9 mouse cellular contexts compared by ENCODE assay signal in the genomic region with DNA sequence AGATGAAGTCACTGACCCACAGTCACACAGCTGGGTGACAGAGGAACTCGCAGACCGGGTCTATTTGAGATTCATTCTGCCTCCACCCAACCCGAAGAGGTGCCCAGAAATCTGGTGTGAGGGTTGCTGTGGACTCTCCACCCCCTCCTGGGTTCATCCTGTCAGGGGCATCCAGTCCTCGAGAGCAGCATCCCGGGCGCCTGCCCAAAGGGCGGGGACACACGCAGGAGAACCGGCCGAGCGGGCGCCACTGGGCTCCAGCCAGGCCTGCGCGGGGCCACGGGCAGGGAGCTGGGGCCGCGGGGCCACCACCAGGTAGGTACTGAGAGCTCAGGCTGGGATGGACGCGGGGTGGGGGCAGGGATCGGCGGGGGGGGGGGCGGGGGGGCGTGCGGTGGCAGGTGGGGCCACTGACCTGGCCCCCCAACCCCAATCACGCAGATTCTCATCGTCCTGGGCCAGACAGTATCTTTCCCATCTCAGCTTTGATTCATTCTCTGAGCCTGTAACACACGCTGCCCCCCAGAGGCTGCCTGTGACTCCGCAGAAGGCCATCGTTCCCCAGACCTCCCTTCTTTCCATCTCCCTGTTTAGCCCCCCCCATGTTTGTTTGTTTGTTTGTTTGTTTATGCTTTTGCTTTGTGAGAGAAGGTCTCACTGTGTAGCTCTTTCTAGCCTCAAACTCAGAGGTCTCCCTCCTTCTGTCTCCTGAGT. TPM values are rescaled to one million over a fixed set of nuclear protein-coding genes. Genes with fewer than 3 reads are reported as not detected.
DNase-seq lines count a peak whose midpoint lies in the region; ATAC-seq and TF ChIP-seq lines count a peak whose summit lies in the region.
"Had no signal": no experiment of that assay in that cellular context is flagged by ENCODE, and none has a peak within 500 bp of the region (broad histone marks: within the 10 kb centered on the region; RNA-seq: fewer than 3 reads in every experiment).

A gene (plus strand): TSS at position 187 of the 714 bp plus-strand sequence.

- ATAC-seq in embryonic facial prominence, embryonic 15.5 days (ENCODE audit: insufficient number of reproducible peaks, low FRiP score, low TSS enrichment, low read depth): peak; percentile 16; the same call in 1 of the 2 replicates
- ATAC-seq in limb, embryonic 12.5 days (ENCODE audit: insufficient number of reproducible peaks, insufficient read depth, low FRiP score, low TSS enrichment, low read depth): no peak

- peak; percentile 42 for DNase-seq in kidney, adult 2 months
- no peak for DNase-seq in kidney, adult 11 months
- peak; percentile 43 for DNase-seq in NIH3T3 (ENCODE audit: low read depth)
- peak; percentile 62 for DNase-seq in retina, embryonic 14.5 days (ENCODE audit: low spot score)
- DNase-seq in gastrocnemius, postnatal 4 days (ENCODE audit: low spot score in 2 of 2): no peak
- DNase-seq in ovary, postnatal 10 days (ENCODE audit: low spot score): no peak

- no peaks in the 10 kb centered on the region for H3K9me3 ChIP-seq in embryonic facial prominence, embryonic 15.5 days (replicated peaks)
- H3K9me3 ChIP-seq in limb, embryonic 12.5 days: no peaks in the 10 kb centered on the region

- peak; percentile 48 for TF ChIP-seq CTCF in kidney, adult 2 months (conservative IDR thresholded peaks at IDR 0.05; ENCODE audit: insufficient read depth, insufficient read length, low read depth, low read length)

- H3K27me3 ChIP-seq in kidney, adult 2 months (replicated peaks; ENCODE audit: control insufficient read depth, insufficient read depth, low read length): no peaks in the 10 kb centered on the region
- H3K27me3 ChIP-seq in embryonic facial prominence, embryonic 15.5 days: peaks cover 65% of the 10 kb centered on the region
- peaks cover 74% of the 10 kb centered on the region for H3K27me3 ChIP-seq in limb, embryonic 12.5 days

- H3K4me3 ChIP-seq in kidney, adult 2 months (ENCODE audit: insufficient read depth, low read depth, low read length): no peak within 1 kb of the TSS
- peak within 1 kb of the TSS; percentile 20 for H3K4me3 ChIP-seq in embryonic facial prominence, embryonic 15.5 days (replicated peaks)
- peak within 1 kb of the TSS; percentile 26 for H3K4me3 ChIP-seq in limb, embryonic 12.5 days (replicated peaks)

- TF ChIP-seq POLR2A in kidney, adult 2 months (IDR thresholded peaks at IDR 0.05; ENCODE audit: low read depth, low read length): no peak

- WGBS in kidney, adult 2 months: 3% methylated on average over 20 of the region's 29 CpGs
- WGBS in embryonic facial prominence, embryonic 15.5 days: 5% methylated on average over 29 of the region's 29 CpGs
- WGBS in limb, embryonic 12.5 days: 4% methylated on average over 29 of the region's 29 CpGs

- H3K9ac ChIP-seq in embryonic facial prominence, embryonic 15.5 days: no peak within 1 kb of the TSS
- H3K9ac ChIP-seq in limb, embryonic 12.5 days (replicated peaks): no peak within 1 kb of the TSS; the same call in none of the 2 replicates

- no peaks in the 10 kb centered on the region for H3K36me3 ChIP-seq in kidney, adult 2 months (ENCODE audit: control insufficient read depth, insufficient read depth, low read length)
- no peaks in the 10 kb centered on the region for H3K36me3 ChIP-seq in embryonic facial prominence, embryonic 15.5 days
- H3K36me3 ChIP-seq in limb, embryonic 12.5 days: no peaks in the 10 kb centered on the region

- H3K27ac ChIP-seq in kidney, adult 2 months (ENCODE audit: insufficient read depth, low read depth, low read length): no peak within 1 kb of the TSS
- no peak within 1 kb of the TSS for H3K27ac ChIP-seq in embryonic facial prominence, embryonic 15.5 days (replicated peaks)
- H3K27ac ChIP-seq in limb, embryonic 12.5 days: no peak within 1 kb of the TSS

- peak within 1 kb of the TSS; percentile 39 for H3K4me2 ChIP-seq in embryonic facial prominence, embryonic 15.5 days (replicated peaks)
- peak within 1 kb of the TSS; percentile 46 for H3K4me2 ChIP-seq in limb, embryonic 12.5 days

- peaks cover under 1% of the 10 kb centered on the region; the same call in 1 of the 2 replicates for H3K4me1 ChIP-seq in kidney, adult 2 months (ENCODE audit: control insufficient read depth, insufficient read depth, low read length)
- peaks cover 20% of the 10 kb centered on the region for H3K4me1 ChIP-seq in embryonic facial prominence, embryonic 15.5 days
- H3K4me1 ChIP-seq in limb, embryonic 12.5 days (replicated peaks): peaks cover 13% of the 10 kb centered on the region

RNA-seq across cellular contexts. Expression of the gene that starts here (rescaled TPM):
- polyA plus RNA-seq in kidney, adult 2 months (2012; rRNA removed): 0.11 and 0.16 TPM in 2 replicates
- polyA plus RNA-seq in embryonic facial prominence, embryonic 15.5 days (2015; fragmentation: Nextera tagmentation; extraction: Ambion mirVana): 3.1 and 3.3 TPM in 2 replicates
- 0.14 TPM in 1 of 2 replicates, not detected in the other for polyA plus RNA-seq in limb, embryonic 12.5 days (2016; fragmentation: Nextera tagmentation; extraction: Ambion mirVana)
- total RNA-seq in gastrocnemius, postnatal 4 days (2021): under 1 TPM; 0.10 to 0.12 TPM
- total RNA-seq: neutrophil, adult 5-6 weeks had no signal

Comparison
In these comparisons a context has a peak if more than half of its experiments do, and no peak if none do; other contexts are left out.
1. Peak in DNase-seq in kidney, adult 2 months; RNA of the gene not detected or under 1 TPM.
2. DNase-seq: peak in NIH3T3 (single experiment) and retina, embryonic 14.5 days (single experiment); none in kidney, adult 11 months (single experiment), gastrocnemius, postnatal 4 days (0 of 2) and ovary, postnatal 10 days (single experiment).